Mouse (Mus musculus) C2C12 (cell line): ENCODE results near the gene Serpina3k.
"Not testable (repeated sequence)": the region's sequence is repeated elsewhere in the genome, so short reads cannot be mapped to it uniquely, and the experiment has no call there.

Experiments
- CTCF ChIP-seq: IDR thresholded peaks from one replicate; pipeline ENCODE4 v1.5.1; 2011; ENCODE audit not compliant: control insufficient read depth, insufficient read depth, insufficient read length
- FOSL1 ChIP-seq: IDR thresholded peaks from one replicate; pipeline ENCODE4 v1.8.0; 2011; ENCODE audit warnings: mild to moderate bottlenecking, low read length; ENCODE audit not compliant: poor library complexity, insufficient read depth, severe bottlenecking
- MAX ChIP-seq: IDR thresholded peaks from one replicate; pipeline ENCODE4 v1.6.1; 2011; ENCODE audit warnings: mild to moderate bottlenecking, control low read depth
- MYOD1 ChIP-seq: IDR thresholded peaks from one replicate; pipeline ENCODE4 v1.6.1; 2011; ENCODE audit warnings: low read depth; ENCODE audit not compliant: control insufficient read depth, insufficient read length
- USF1 ChIP-seq: IDR thresholded peaks from one replicate; pipeline ENCODE4 v1.6.1; 2011; ENCODE audit warnings: low read depth, mild to moderate bottlenecking, control low read depth, moderate library complexity

DNA sequence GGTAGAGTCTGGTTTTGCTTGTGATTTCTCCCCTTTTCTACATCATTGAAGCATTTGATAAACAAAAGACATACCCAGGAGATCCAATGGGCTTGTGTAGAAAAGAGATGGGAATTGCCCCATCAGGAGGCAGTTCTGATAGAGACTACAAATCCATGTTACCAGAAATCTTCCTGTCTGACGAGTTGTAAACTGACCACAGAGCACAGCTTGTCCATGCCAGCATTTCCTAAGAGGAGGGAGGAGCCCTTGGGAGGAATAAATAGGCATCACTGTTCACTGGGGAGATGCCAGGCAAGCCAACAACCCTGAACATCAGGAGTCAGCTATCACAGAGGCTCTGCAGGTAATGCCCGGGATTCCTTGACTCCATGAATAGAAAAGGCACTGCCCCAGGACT is 48.6 kb downstream of the Serpina3k start:
- TF ChIP-seq CTCF, FOSL1, USF1, MAX, MYOD1: not testable (repeated sequence)
